Mouse (Mus musculus) embryonic fibroblast, embryonic 13.5 days (primary cell): Measurements from ENCODE around the gene Vkorc1. TPM values are rescaled to one million over a fixed set of nuclear protein-coding genes. Genes with fewer than 3 reads are reported as not detected.

Experiments
- H3K27ac ChIP-seq: 2 replicates; pipeline ENCODE4 v1.5.1; 2012; ENCODE audit warnings: low read length, control low read depth, inconsistent platforms; ENCODE audit not compliant: insufficient read depth
- H3K4me1 ChIP-seq: 2 replicates; pipeline ENCODE4 v1.6.1; 2011; ENCODE audit warnings: low read length; ENCODE audit not compliant: control insufficient read depth, insufficient read depth
- H3K4me3 ChIP-seq: 2 replicates; pipeline ENCODE4 v1.5.1; 2011; ENCODE audit warnings: mild to moderate bottlenecking, control low read depth, low read length; ENCODE audit not compliant: insufficient read depth
- CTCF ChIP-seq: IDR thresholded peaks from 2 replicates; pipeline ENCODE4 v1.5.1; 2011; ENCODE audit warnings: mild to moderate bottlenecking, control low read depth, low read length, moderate library complexity, borderline replicate concordance; ENCODE audit not compliant: insufficient read depth
- POLR2A ChIP-seq: IDR thresholded peaks from 2 replicates; pipeline ENCODE4 v1.6.1; 2011; ENCODE audit warnings: low read depth, mild to moderate bottlenecking, control low read depth, low read length, moderate library complexity
- polyA plus RNA-seq: library from polyadenylated mRNA; stranded (reverse); fragments of >200 nt; gene quantifications from 2 replicates; pipeline ENCODE4 v1.2.4, GENCODE M21; 2011; ENCODE audit warnings: low read depth; ENCODE audit not compliant: missing spikeins, insufficient read length

The Vkorc1 gene
- polyA plus RNA-seq, 1 experiment, result 146 TPM

GRCm38 (mm10) chr7:127866434-127866833 is 29.0 kb downstream of the Vkorc1 start:
- H3K4me1 ChIP-seq, result 0 out of 2 replicates have a peak, but pooled peaks cover 9% of the 10 kb centered on the region
- no peak overlapping the region for H3K27ac ChIP-seq
- no peak for TF ChIP-seq POLR2A
- TF ChIP-seq CTCF, result no peak
- no peak overlapping the region for H3K4me3 ChIP-seq

GRCm38 (mm10) chr7:127858258-127858657 is 37.2 kb downstream of the Vkorc1 start:
- H3K4me1 ChIP-seq, result no peaks in the 10 kb centered on the region
- no peak for TF ChIP-seq POLR2A
- TF ChIP-seq CTCF, result no peak
- no peak overlapping the region for H3K27ac ChIP-seq
- H3K4me3 ChIP-seq, result no peak overlapping the region

GRCm38 (mm10) chr7:127850906-127851305 is 44.5 kb downstream of the Vkorc1 start:
- Histone ChIP-seq H3K27ac (peak overlapping the region; percentile 43; the same call in 1 of the 2 replicates), H3K4me3 (no peak overlapping the region), H3K4me1 (peaks cover 6% of the 10 kb centered on the region)
- no peak for TF ChIP-seq POLR2A
- TF ChIP-seq CTCF, result no peak

- TF ChIP-seq POLR2A (0 out of 2 replicates have a peak, but pooled peaks have one; percentile 16), CTCF (no peak)
- no peak overlapping the region for H3K4me3 ChIP-seq
- H3K4me1 ChIP-seq, result peaks cover 6% of the 10 kb centered on the region
- peak overlapping the region; percentile 43; the same call in 1 of the 2 replicates for H3K27ac ChIP-seq
Measured at GRCm38 (mm10) chr7:127849973-127850875, 45.2 kb downstream of the Vkorc1 start.

Other genes with a start within 250 kb of the Vkorc1 start
- gene Bcl7c, start 186.7 kb downstream of the Vkorc1 start, polyA plus RNA-seq, result 53.2 and 57.0 TPM in 2 replicates
- gene Ctf1, start 182.9 kb downstream of the Vkorc1 start, polyA plus RNA-seq, result 14.9 and 27.8 TPM in 2 replicates
- not detected in 2 replicates for gene Ctf2, start 163.5 kb downstream of the Vkorc1 start, polyA plus RNA-seq
- 16.0 and 17.8 TPM in 2 replicates for gene Fbxl19, start 151.1 kb downstream of the Vkorc1 start, polyA plus RNA-seq
- gene Orai3, start 125.8 kb downstream of the Vkorc1 start, polyA plus RNA-seq, result 19.8 and 23.3 TPM in 2 replicates
- gene Setd1a, start 118.9 kb downstream of the Vkorc1 start, polyA plus RNA-seq, result 29.3 and 33.8 TPM in 2 replicates
- gene Gm49388, start 110.0 kb downstream of the Vkorc1 start, polyA plus RNA-seq, result not detected in 2 replicates
- 8.0 and 9.4 TPM in 2 replicates for gene Hsd3b7, start 95.0 kb downstream of the Vkorc1 start, polyA plus RNA-seq
- 70.3 and 90.0 TPM in 2 replicates for gene Stx4a, start 71.3 kb downstream of the Vkorc1 start, polyA plus RNA-seq
- gene Stx1b, start 71.1 kb downstream of the Vkorc1 start, polyA plus RNA-seq, result 1.8 and 4.4 TPM in 2 replicates
- 18.4 and 20.1 TPM in 2 replicates for gene Zfp646, start 19.4 kb downstream of the Vkorc1 start, polyA plus RNA-seq
- gene Zfp668, start 18.8 kb downstream of the Vkorc1 start, polyA plus RNA-seq, result 8.9 and 15.6 TPM in 2 replicates
- 0.65 and 0.77 TPM in 2 replicates for gene Prss53, start 4.6 kb downstream of the Vkorc1 start, polyA plus RNA-seq
- not detected in 2 replicates for gene Gm21974, start 163 bp downstream of the Vkorc1 start, polyA plus RNA-seq
- gene Bckdk, start 8.5 kb upstream of the Vkorc1 start, polyA plus RNA-seq, result 57.3 and 63.5 TPM in 2 replicates
- 19.8 and 24.5 TPM in 2 replicates for gene Kat8, start 16.9 kb upstream of the Vkorc1 start, polyA plus RNA-seq
- gene Prss8, start 34.5 kb upstream of the Vkorc1 start, polyA plus RNA-seq, result not detected in 2 replicates
- gene Prss36, start 51.1 kb upstream of the Vkorc1 start, polyA plus RNA-seq, result 6.8 and 7.1 TPM in 2 replicates
- 861 and 978 TPM in 2 replicates for gene Fus, start 71.8 kb upstream of the Vkorc1 start, polyA plus RNA-seq
- gene Pycard, start 98.2 kb upstream of the Vkorc1 start, polyA plus RNA-seq, result 1.0 and 1.5 TPM in 2 replicates
- not detected in 2 replicates for gene Trim72, start 108.3 kb upstream of the Vkorc1 start, polyA plus RNA-seq
- gene Itgam, start 167.0 kb upstream of the Vkorc1 start, polyA plus RNA-seq, result 0.20 and 1.8 TPM in 2 replicates
- 0.11 TPM in 1 of 2 replicates, not detected in the other for gene Gm49368, start 167.1 kb upstream of the Vkorc1 start, polyA plus RNA-seq
- gene Itgax, start 233.9 kb upstream of the Vkorc1 start, polyA plus RNA-seq, result not detected in 2 replicates